Mouse (Mus musculus) left cerebral cortex, postnatal 36 days (tissue): Measurements from ENCODE around the gene Gm4869. TPM values are rescaled to one million over a fixed set of nuclear protein-coding genes. Genes with fewer than 3 reads are reported as not detected.
A peak's percentile ranks its signal among the peaks of the same experiment; 100 is the strongest.
"Not testable (repeated sequence)": the region's sequence is repeated elsewhere in the genome, so short reads cannot be mapped to it uniquely, and the experiment has no call there.

ENCODE experiments used
- DNase-seq, 2 experiments: peaks; one replicate each; pipeline ENCODE4 v3.0.0; 2021 to 2022; ENCODE audit warnings: low spot score in 2 of 2, mixed read lengths in 1 of 2
- intact Hi-C: fragments of 180-260 bp; cut with DNase I; formaldehyde crosslinking; loops from one replicate; pipeline ENCODE4 v1.15.1; 2025
- total RNA-seq, 2 experiments: library from RNA; stranded (reverse); gene quantifications; 2 replicates each; pipeline ENCODE4 v1.2.3; 2021

Gene Gm4869
- total RNA-seq, 2 experiments from 2014 or later = not detected

- intact Hi-C loops = no loop called here
- DNase-seq = no peak
These were observed 10.0 kb downstream of the Gm4869 start for GRCm38 (mm10) chr5:140455466-140455865.

- intact Hi-C loops = no loop called here
- no peak for DNase-seq
These were observed 16.0 kb downstream of the Gm4869 start for GRCm38 (mm10) chr5:140461476-140461875.

- intact Hi-C loops, DNase-seq: not testable (repeated sequence)
These were observed 17.7 kb downstream of the Gm4869 start for GRCm38 (mm10) chr5:140463151-140463550.

DNA sequence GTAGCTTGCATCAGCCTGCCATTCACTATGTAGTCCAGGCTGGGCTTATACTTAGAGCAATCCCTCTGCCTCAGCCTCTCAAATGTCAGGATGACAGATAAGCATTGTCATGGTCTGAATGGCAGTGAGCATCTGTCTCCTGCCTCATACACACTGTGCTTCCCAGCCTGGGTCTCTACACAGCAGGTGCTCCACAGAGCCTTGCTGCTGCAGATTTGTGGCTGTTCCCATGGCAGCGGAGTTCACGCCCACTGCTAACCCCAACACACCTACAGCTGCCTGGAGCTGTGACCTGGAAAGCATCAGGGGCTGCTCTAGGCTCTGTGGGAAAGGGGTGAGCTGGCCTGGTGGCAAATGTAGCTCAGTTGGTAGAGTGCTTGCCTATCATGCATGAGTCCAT, 19.5 kb downstream of the Gm4869 start:
- DNase-seq = no peak
- intact Hi-C loops = no loop called here

DNA sequence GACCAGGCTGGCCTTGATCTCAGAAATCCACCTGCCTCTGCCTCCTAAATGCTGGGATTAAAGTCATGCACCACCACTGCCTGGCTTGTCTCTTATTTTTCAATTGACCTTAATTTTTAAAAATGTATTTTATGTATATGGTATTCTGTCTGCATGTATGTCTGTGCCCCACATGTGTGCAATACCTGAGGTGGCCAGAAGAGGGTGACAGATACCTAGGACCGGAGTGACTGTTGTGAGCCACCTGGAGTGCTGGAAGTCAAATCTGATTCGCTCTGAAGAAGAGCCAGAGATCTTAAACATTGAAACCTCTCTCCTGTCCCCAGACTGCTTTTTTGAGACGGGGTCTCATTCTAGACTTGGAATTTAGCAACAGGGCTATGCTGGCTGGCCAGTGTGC, 26.9 kb downstream of the Gm4869 start:
- no peak for DNase-seq
- intact Hi-C loops = no loop called here

- intact Hi-C loops = loop anchor here (5.0 kb wide), 1 partner anchor 56 kb away; no protein-coding TSS in a partner anchor
- DNase-seq = peak in 1 of 2 experiments; percentile 29
These were observed 36.0 kb downstream of the Gm4869 start for GRCm38 (mm10) chr5:140481458-140481857.

DNA sequence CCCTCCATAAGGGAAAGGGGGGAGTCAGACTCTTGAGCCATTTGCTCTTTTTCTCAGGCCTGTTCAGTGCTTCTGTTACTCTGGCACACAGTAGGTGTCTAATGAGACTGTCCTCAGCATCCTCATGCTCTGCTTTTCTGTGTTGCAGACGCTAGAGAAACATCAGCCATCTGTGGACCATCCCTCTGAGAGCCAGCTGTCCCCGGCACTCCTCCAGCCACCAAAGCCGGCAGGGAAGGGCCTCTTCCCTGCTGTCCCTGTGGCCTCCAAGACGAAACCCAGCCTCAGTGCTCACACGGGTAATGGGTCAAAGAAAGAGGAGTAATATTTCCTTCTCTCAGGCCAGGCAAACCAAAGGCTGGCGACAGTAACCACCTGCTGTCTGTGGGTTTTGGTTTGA, 45.7 kb downstream of the Gm4869 start:
- intact Hi-C loops = no loop called here
- DNase-seq = no peak

DNA sequence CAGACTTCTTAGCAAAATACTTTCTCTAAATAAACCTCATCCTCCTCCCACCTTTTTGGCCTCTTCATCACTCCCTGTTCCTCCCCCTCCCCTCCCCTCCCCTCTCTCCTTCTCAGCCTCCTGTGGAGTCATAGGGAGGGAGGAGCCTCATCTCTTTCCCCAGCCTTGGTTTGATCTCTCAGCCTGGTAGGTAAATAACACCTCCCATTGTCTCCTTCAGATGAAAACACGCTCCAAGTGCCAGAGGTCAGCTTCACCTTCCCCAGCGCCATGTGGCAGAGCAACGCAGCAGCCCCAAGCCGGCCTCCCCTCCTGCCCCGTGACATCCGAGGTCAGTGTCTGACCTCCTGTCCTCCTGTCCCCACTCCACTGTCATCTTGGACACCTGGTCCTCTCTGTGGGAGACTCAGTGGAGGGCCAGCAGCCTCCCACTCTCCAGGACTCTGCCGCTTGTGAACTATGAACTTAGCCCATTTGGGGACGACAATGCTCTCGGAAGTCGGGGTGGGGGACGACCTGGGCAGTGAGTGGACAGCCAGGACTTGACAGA, 47.3 kb downstream of the Gm4869 start:
- DNase-seq = no peak
- intact Hi-C loops = no loop called here

DNA sequence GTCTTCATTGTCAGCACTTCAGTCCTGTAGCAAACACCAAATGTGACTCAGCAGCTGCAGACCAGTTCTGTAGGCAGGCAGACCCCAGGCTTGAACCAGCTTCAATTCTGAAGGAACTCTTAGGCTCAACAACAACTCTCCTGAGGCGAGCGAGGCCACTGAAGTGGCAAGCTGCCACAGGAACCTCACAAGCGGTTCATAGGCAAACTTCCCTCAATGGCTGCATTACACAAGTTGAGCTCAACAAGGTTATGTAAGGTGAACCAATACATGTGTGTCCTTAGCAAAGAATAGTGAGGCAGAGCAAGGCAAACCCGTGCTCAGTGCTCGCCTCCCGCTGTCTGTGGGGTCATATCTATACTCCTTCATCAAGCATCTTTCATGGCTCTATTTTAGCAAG, 52.7 kb downstream of the Gm4869 start:
- intact Hi-C loops = no loop called here
- no peak for DNase-seq

- DNase-seq = no peak
- intact Hi-C loops = loop anchor here (10.0 kb wide), 1 partner anchor 86 kb away; the partner anchor contains the start of gene Eif3b
These were observed 55.3 kb downstream of the Gm4869 start for GRCm38 (mm10) chr5:140500736-140501135.

- intact Hi-C loops = loop anchor here (10.0 kb wide), 1 partner anchor 87 kb away; the partner anchor contains the start of gene Eif3b
- no peak for DNase-seq
These were observed 56.8 kb downstream of the Gm4869 start for GRCm38 (mm10) chr5:140501982-140502836.

DNA sequence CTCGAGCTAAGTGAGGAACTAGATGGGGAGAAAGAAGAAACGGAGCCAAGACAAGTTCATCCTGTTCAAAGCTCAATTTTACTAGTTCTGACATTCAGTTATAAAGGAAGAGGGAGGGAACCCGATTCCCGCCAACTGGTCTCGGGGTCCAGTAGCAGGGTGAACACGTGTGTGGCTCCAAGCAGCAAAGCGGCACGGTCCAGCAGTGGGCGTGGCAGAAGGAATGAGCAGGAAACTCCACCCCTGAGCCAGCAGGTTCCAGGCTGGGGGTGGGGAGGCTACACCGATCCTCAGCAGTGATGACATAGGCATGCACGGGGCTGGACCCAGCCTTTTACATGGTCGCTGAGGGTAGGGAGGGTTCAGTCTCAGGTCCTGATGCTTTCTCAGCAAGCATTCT, 57.5 kb downstream of the Gm4869 start:
- DNase-seq = not testable (repeated sequence)
- intact Hi-C loops = loop anchor here (10.0 kb wide), 1 partner anchor 88 kb away; the partner anchor contains the start of gene Eif3b

DNA sequence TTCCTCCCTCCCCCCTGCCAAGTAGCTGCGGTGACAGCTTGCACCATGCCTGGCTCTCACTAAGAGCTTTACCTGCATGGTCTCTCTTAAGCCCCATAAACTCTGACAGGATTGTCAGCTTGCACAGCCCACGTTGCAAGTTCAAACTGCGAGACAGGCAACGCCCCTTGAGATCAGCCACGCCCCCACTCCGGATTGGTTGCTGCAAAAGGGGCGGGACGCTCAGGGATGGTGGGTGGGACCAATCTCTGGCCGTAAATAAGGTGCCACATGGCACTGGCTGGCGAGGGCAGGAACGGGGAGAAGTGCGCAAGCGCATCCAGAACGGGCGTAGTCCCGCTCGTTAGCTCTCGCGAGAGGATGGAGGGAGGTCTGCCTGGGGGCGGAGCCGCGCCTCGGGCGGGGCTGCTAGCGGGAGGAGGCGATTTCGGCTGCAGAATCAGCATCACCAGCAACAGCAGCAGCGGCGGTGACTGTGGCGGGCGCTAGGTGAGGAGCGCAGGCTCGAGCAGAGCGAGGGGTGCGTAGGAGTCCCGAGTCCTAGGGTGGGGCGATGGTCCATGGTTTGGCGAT, 59.8 kb downstream of the Gm4869 start, which contains the start of gene Chst12:
Chst12 (plus strand) TSS at position 343 of the 573 bp plus-strand sequence.
- peak; percentile 99 for DNase-seq
- intact Hi-C loops = loop anchor here (10.0 kb wide), 1 partner anchor 90 kb away; the partner anchor contains the start of gene Eif3b

- intact Hi-C loops = loop anchor here (10.0 kb wide), 1 partner anchor 91 kb away; the partner anchor contains the start of gene Eif3b
- peak; percentile 30 to 39 for DNase-seq
These were observed 60.8 kb downstream of the Gm4869 start for GRCm38 (mm10) chr5:140506096-140506794.

DNA sequence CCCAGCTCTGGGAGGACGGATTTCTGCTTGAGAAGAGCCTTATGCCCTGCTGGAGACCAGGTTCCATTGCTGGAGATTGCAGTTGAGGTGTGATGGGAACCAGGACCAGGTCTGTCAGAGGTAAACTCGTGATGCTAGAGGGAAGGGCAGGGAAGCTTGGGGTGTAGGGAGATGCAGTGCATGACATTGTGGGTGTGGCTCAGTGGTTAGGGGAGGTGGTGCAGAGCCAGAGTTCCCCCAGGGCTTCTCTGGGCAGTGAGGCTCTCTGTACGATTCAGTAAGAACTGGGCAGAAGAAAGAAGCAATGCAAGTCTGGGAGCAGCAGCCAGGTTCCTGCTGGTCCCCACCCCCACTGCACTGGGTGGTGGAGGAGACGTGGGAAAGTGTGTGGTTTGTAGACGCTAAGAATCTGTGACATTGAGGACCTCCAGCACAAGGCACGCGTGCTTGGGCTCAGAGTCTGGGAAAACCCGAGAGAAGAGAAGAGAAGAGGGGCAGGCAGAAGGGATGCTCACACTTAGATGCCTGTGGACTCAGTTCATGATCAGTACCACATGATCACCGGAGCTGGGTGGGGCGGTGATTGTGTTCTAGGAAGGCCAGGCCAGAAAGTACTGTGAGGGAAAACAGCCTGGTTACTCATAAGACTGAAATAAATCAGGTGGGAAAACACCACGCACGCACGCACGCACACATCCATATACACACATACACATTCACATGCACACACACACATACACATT, 62.2 kb downstream of the Gm4869 start:
- intact Hi-C loops = loop anchor here (10.0 kb wide), 1 partner anchor 93 kb away; the partner anchor contains the start of gene Eif3b
- DNase-seq = no peak

- DNase-seq = no peak
These were observed 63.2 kb downstream of the Gm4869 start for GRCm38 (mm10) chr5:140508686-140509085.

DNA sequence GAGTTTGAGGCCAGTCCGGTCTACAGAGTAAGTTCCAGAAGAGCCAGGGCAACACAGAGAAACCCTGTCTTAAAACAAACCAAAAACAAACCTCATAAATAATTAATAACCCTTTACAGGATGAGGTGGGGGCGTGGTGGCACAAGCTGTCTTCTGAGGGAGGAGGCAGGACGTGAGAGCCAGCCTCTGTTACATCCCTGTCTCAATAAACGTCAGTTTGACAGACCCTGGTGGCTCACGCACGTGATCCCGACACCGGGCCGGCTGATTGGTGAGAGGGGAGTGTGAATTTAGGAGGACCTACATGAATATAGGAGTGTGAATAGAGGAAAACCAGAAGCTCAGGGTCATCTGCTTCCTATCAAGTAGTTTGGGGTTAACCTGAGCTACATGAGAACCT, 63.8 kb downstream of the Gm4869 start:
- no peak for DNase-seq
- intact Hi-C loops = loop anchor here (10.0 kb wide), 1 partner anchor 94 kb away; the partner anchor contains the start of gene Eif3b

More at GRCm38 (mm10) chr5:140508686-140509085, 63.2 kb downstream of the Gm4869 start:
- intact Hi-C loops = loop anchor here (10.0 kb wide), 1 partner anchor 94 kb away; the partner anchor contains the start of gene Eif3b
